Mouse (Mus musculus) thymus, postnatal 10 days (tissue): Measurements from ENCODE around the gene Abca12.

Experiments
- DNase-seq, 2 experiments: peaks; one replicate each; pipeline ENCODE4 v3.0.0; 2021; ENCODE audit warnings: low spot score in 2 of 2

The Abca12 gene

DNA sequence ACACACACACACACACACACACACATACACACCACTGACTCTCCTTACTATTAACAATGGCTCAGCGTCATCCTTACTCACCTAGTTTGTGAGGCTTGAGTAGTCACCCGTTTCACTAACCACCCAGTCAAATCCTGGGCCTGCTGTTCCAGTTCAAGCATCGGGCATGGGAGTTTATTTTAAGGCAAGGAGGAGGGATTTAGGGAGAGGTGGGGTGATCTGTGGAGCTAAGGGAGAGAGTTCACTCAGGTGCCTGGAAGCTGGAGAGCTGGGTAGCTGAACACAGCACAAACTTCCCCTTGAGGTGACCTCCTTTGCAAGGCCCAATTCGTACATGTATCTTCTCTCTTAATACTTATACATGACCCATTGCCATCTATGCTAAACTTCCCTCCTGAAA lies 219.4 kb downstream of the Abca12 start:
- no peak for DNase-seq

DNA sequence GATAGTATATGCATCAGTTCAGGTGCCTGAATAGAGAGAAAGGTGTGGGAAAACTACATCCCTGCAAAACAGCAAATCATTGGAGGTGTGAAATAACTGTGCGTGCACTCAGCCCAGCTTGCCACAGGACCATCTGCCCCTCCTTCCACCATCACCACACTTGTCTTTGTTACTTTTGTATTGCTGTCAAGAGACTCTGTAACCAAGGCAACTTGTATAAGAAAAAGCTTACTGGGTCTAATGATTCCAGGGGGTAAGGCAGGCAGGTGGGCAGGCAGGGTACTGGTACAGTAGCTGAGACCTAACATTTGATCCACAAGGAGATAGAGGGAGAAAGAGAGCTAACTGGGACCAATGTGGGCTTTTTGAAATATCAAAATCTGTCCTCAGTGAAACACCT lies 220.8 kb downstream of the Abca12 start:
- DNase-seq = no peak
